Mouse (Mus musculus) MEL (cell line): ENCODE data around the gene Rbpjl. TPM values are rescaled to one million over a fixed set of nuclear protein-coding genes. Genes with fewer than 3 reads are reported as not detected.

ENCODE experiments used
- DNase-seq: peaks from one replicate; pipeline ENCODE4 v3.0.0; 2011; ENCODE audit warnings: low read depth, low spot score
- H3K27ac ChIP-seq: 2 replicates; pipeline ENCODE4 v1.5.1; 2012; ENCODE audit warnings: low read depth, mild to moderate bottlenecking, control low read depth, low read length, moderate library complexity; ENCODE audit not compliant: control insufficient read depth
- H3K27me3 ChIP-seq, 2 experiments: fragments of 150-350 bp in 1 of 2; sonication (generic) in 1 of 2; 2 replicates each; pipeline ENCODE4 v1.6.1; 2012; ENCODE audit warnings: low read length in 2 of 2, mild to moderate bottlenecking in 2 of 2, improper control_type of control experiment in 1 of 2, moderate library complexity in 1 of 2; ENCODE audit not compliant: insufficient read depth in 2 of 2, control insufficient read depth in 1 of 2
- H3K36me3 ChIP-seq, 2 experiments: 2 replicates each; pipeline ENCODE4 v1.6.1; 2012 to 2014; ENCODE audit warnings: low read length in 2 of 2, improper control_type of control experiment in 1 of 2, inconsistent platforms in 1 of 2, mild to moderate bottlenecking in 1 of 2; ENCODE audit not compliant: insufficient read depth in 2 of 2, control insufficient read depth in 1 of 2
- H3K4me1 ChIP-seq, 2 experiments: fragments of 150-350 bp in 1 of 2; sonication (generic) in 1 of 2; 2 replicates each; pipeline ENCODE4 v1.6.1; 2012; ENCODE audit warnings: low read length in 2 of 2, improper control_type of control experiment in 1 of 2, mild to moderate bottlenecking in 1 of 2; ENCODE audit not compliant: insufficient read depth in 2 of 2, control insufficient read depth in 1 of 2
- H3K4me3 ChIP-seq, 2 experiments: fragments of 150-350 bp in 1 of 2; sonication (generic) in 1 of 2; 2 replicates each; pipeline ENCODE4 v1.5.1; 2012; ENCODE audit warnings: low read depth in 2 of 2, low read length in 2 of 2, mild to moderate bottlenecking in 2 of 2, moderate library complexity in 2 of 2, control low read depth in 1 of 2, improper control_type of control experiment in 1 of 2; ENCODE audit not compliant: control insufficient read depth in 1 of 2, insufficient read depth in 1 of 2
- H3K79me2 ChIP-seq: 2 replicates; pipeline ENCODE4 v1.6.1; 2012; ENCODE audit warnings: mild to moderate bottlenecking, low read length, moderate library complexity; ENCODE audit not compliant: control insufficient read depth, poor library complexity, insufficient read depth
- H3K9ac ChIP-seq: 2 replicates; pipeline ENCODE4 v1.6.1; 2012; ENCODE audit warnings: low read depth, mild to moderate bottlenecking, control low read depth, low read length, moderate library complexity; ENCODE audit not compliant: control insufficient read depth, poor library complexity, severe bottlenecking
- H3K9me3 ChIP-seq: fragments of 150-350 bp; sonication (generic); replicated peaks from 2 replicates; pipeline ENCODE4 v1.6.1; 2012; ENCODE audit warnings: mild to moderate bottlenecking, low read length, improper control_type of control experiment, moderate library complexity; ENCODE audit not compliant: insufficient read depth
- CHD1 ChIP-seq: IDR thresholded peaks from 2 replicates; pipeline ENCODE4 v1.6.1; 2012; ENCODE audit warnings: low read depth, mild to moderate bottlenecking, inconsistent platforms, low read length, improper control_type of control experiment
- CHD2 ChIP-seq: IDR thresholded peaks from 2 replicates; pipeline ENCODE4 v1.6.1; 2011; ENCODE audit warnings: low read length, improper control_type of control experiment
- CTCF ChIP-seq, 3 experiments: IDR thresholded peaks in 2 of 3; conservative IDR thresholded peaks in 1 of 3; 2 replicates each; pipeline ENCODE4 v1.5.1; 2011 to 2012; ENCODE audit warnings: low read length in 3 of 3, low read depth in 2 of 3, mild to moderate bottlenecking in 2 of 3, improper control_type of control experiment in 1 of 3, inconsistent platforms in 1 of 3, mixed read lengths in 1 of 3, moderate library complexity in 1 of 3; ENCODE audit not compliant: control insufficient read depth in 1 of 3, insufficient read depth in 1 of 3, poor library complexity in 1 of 3, severe bottlenecking in 1 of 3
- ELF1 ChIP-seq: IDR thresholded peaks from 2 replicates; pipeline ENCODE4 v1.6.1; 2014; ENCODE audit warnings: low read depth, mild to moderate bottlenecking, inconsistent platforms, low read length, improper control_type of control experiment, moderate library complexity
- ETS1 ChIP-seq: IDR thresholded peaks from 2 replicates; pipeline ENCODE4 v1.6.1; 2012; ENCODE audit warnings: low read depth, mild to moderate bottlenecking, inconsistent platforms, low read length, improper control_type of control experiment, moderate library complexity
- GABPA ChIP-seq: IDR thresholded peaks from 2 replicates; pipeline ENCODE4 v1.6.1; 2012; ENCODE audit warnings: low read depth, mild to moderate bottlenecking, inconsistent platforms, low read length, improper control_type of control experiment, moderate library complexity
- GATA1 ChIP-seq: IDR thresholded peaks from 2 replicates; pipeline ENCODE4 v1.6.1; 2011; ENCODE audit warnings: low read depth, low read length, improper control_type of control experiment
- HCFC1 ChIP-seq: IDR thresholded peaks from 2 replicates; pipeline ENCODE4 v1.6.1; 2012; ENCODE audit warnings: low read depth, mild to moderate bottlenecking, inconsistent platforms, low read length, improper control_type of control experiment, moderate library complexity
- JUND ChIP-seq: IDR thresholded peaks from 2 replicates; pipeline ENCODE4 v1.6.1; 2011; ENCODE audit warnings: low read depth, mild to moderate bottlenecking, improper control_type of control experiment, low read length
- KAT2A ChIP-seq: conservative IDR thresholded peaks from 2 replicates; pipeline ENCODE4 v1.6.1; 2012; ENCODE audit warnings: low read depth, low read length, improper control_type of control experiment, inconsistent platforms
- MAFK ChIP-seq: IDR thresholded peaks from 2 replicates; pipeline ENCODE4 v1.6.1; 2011; ENCODE audit warnings: low read depth, mild to moderate bottlenecking, low read length, improper control_type of control experiment, borderline replicate concordance
- MAX ChIP-seq: IDR thresholded peaks from 2 replicates; pipeline ENCODE4 v1.6.1; 2011; ENCODE audit warnings: low read length, improper control_type of control experiment
- MAZ ChIP-seq: IDR thresholded peaks from 2 replicates; pipeline ENCODE4 v1.6.1; 2012; ENCODE audit warnings: low read depth, mild to moderate bottlenecking, inconsistent platforms, low read length, improper control_type of control experiment
- MXI1 ChIP-seq: IDR thresholded peaks from 2 replicates; pipeline ENCODE4 v1.6.1; 2011; ENCODE audit warnings: mild to moderate bottlenecking, low read depth, low read length, improper control_type of control experiment
- MYC ChIP-seq: IDR thresholded peaks from 2 replicates; pipeline ENCODE4 v1.6.1; 2011; ENCODE audit warnings: low read depth, mild to moderate bottlenecking, low read length, improper control_type of control experiment, moderate library complexity
- POLR2A ChIP-seq, 2 experiments: IDR thresholded peaks; 2 replicates each; pipeline ENCODE4 v1.6.1; 2011 to 2012; ENCODE audit warnings: low read length in 2 of 2, mild to moderate bottlenecking in 2 of 2, control low read depth in 1 of 2, improper control_type of control experiment in 1 of 2, low read depth in 1 of 2, moderate library complexity in 1 of 2; ENCODE audit not compliant: control insufficient read depth in 1 of 2, insufficient read depth in 1 of 2, poor library complexity in 1 of 2
- TAL1 ChIP-seq: IDR thresholded peaks from 2 replicates; pipeline ENCODE4 v1.6.1; 2012; ENCODE audit warnings: mild to moderate bottlenecking, inconsistent platforms, low read length, moderate library complexity, mixed read lengths
- TBP ChIP-seq: IDR thresholded peaks from 2 replicates; pipeline ENCODE4 v1.8.0; 2011; ENCODE audit warnings: low read depth, low read length, improper control_type of control experiment
- UBTF ChIP-seq: IDR thresholded peaks from 2 replicates; pipeline ENCODE4 v1.6.1; 2012; ENCODE audit warnings: low read depth, mild to moderate bottlenecking, inconsistent platforms, low read length, improper control_type of control experiment, moderate library complexity, borderline replicate concordance; ENCODE audit not compliant: insufficient read depth
- USF2 ChIP-seq, 2 experiments: IDR thresholded peaks; 2 replicates each; pipeline ENCODE4 v1.6.1; 2011 to 2012; ENCODE audit warnings: improper control_type of control experiment in 2 of 2, low read length in 2 of 2, borderline replicate concordance in 1 of 2, inconsistent platforms in 1 of 2, low read depth in 1 of 2, mild to moderate bottlenecking in 1 of 2; ENCODE audit not compliant: insufficient read depth in 1 of 2
- ZKSCAN1 ChIP-seq: IDR thresholded peaks from 2 replicates; pipeline ENCODE4 v1.6.1; 2012; ENCODE audit warnings: low read depth, mild to moderate bottlenecking, inconsistent platforms, low read length, improper control_type of control experiment, moderate library complexity
- ZMIZ1 ChIP-seq: IDR thresholded peaks from 2 replicates; pipeline ENCODE4 v1.6.1; 2012; ENCODE audit warnings: low read depth, mild to moderate bottlenecking, inconsistent platforms, low read length, improper control_type of control experiment, moderate library complexity
- polyA plus RNA-seq, 2 experiments: library from polyadenylated mRNA; stranded (reverse) in 1 of 2; unstranded in 1 of 2; fragments of >175 nt in 1 of 2; fragments of >200 nt in 1 of 2; gene quantifications; 2 replicates each; pipeline versions ENCODE4 v1.2.1 to v1.2.4; 2012; ENCODE audit warnings: low replicate concordance in 2 of 2, low read depth in 1 of 2; ENCODE audit not compliant: insufficient read length in 2 of 2, insufficient read depth in 1 of 2, missing spikeins in 1 of 2
- total RNA-seq: library from RNA; depleted of rRNA; stranded (reverse); fragments of 300-350 nt; gene quantifications from 2 replicates; pipeline ENCODE4 v1.2.3, GENCODE M21; 2012

Rbpjl gene
- total and polyA plus RNA-seq, 3 experiments: 0.07 TPM; not detected in 2

DNA sequence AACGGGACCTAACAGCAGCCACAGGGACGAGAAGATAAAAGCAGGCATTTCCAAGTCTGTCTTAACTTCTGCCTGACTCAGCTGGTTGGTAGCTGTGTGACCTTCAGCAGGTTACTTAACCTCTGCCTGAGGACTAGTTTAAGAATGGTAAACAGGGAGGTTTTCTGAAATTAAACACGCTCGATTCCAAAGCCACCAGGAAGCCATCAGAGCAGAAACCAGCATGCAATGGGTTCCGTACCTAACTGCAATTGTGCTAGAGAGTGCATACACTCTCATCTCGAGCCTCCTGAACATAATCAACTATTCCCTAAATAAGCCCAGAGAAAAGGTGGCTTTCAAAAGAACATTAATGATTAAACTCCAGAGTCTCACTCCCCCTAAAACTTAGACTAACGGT lies 38.8 kb downstream of the Rbpjl start:
- no peak overlapping the region for H3K27ac ChIP-seq
- H3K36me3 ChIP-seq: no peaks in the 10 kb centered on the region
- no peak overlapping the region for H3K4me3 ChIP-seq
- no peaks in the 10 kb centered on the region for H3K4me1 ChIP-seq
- no peaks in the 10 kb centered on the region for H3K79me2 ChIP-seq
- TF ChIP-seq KAT2A (no peak), POLR2A (IDR thresholded peaks at IDR 0.05; ENCODE audit: control insufficient read depth in 1 of 2, insufficient read depth in 1 of 2, low read depth in 1 of 2, low read length in 2 of 2, poor library complexity in 1 of 2) (no peak), CHD1 (no peak), ELF1 (no peak)
- no peak for DNase-seq
- H3K9me3 ChIP-seq: no peaks in the 10 kb centered on the region
- H3K9ac ChIP-seq: no peak overlapping the region
- H3K27me3 ChIP-seq: peaks cover 11 to 22% of the 10 kb centered on the region in 2 experiments

- Histone ChIP-seq H3K4me1 (no peaks in the 10 kb centered on the region), H3K9ac (no peak overlapping the region), H3K36me3 (no peaks in the 10 kb centered on the region), H3K79me2 (no peaks in the 10 kb centered on the region), H3K9me3 (no peaks in the 10 kb centered on the region), H3K4me3 (no peak overlapping the region), H3K27me3 (peaks cover 11 to 23% of the 10 kb centered on the region in 2 experiments), H3K27ac (no peak overlapping the region)
- no peak for TF ChIP-seq MYC
- no peak for TF ChIP-seq MAFK
- TF ChIP-seq MAX: no peak
- TF ChIP-seq HCFC1: no peak
- TF ChIP-seq MXI1: no peak
- no peak for TF ChIP-seq JUND
- TF ChIP-seq MAZ: no peak
- no peak for TF ChIP-seq ETS1
- TF ChIP-seq GABPA: no peak
- no peak for TF ChIP-seq ZMIZ1
- no peak for TF ChIP-seq TBP
- no peak for TF ChIP-seq POLR2A (IDR thresholded peaks at IDR 0.05; ENCODE audit: control insufficient read depth in 1 of 2, insufficient read depth in 1 of 2, low read depth in 1 of 2, low read length in 2 of 2, poor library complexity in 1 of 2)
- TF ChIP-seq USF2 (IDR thresholded peaks at IDR 0.05; ENCODE audit: borderline replicate concordance in 1 of 2, insufficient read depth in 1 of 2, low read depth in 1 of 2, low read length in 2 of 2): no peak
- no peak for TF ChIP-seq GATA1
- TF ChIP-seq CHD1: no peak
- TF ChIP-seq TAL1: no peak
- TF ChIP-seq CTCF (IDR thresholded peaks at IDR 0.05 in 2 of 3, conservative IDR thresholded peaks at IDR 0.05 in 1 of 3; ENCODE audit: control insufficient read depth in 1 of 3, insufficient read depth in 1 of 3, low read depth in 2 of 3, low read length in 3 of 3, poor library complexity in 1 of 3, severe bottlenecking in 1 of 3): no peak
- no peak for TF ChIP-seq ZKSCAN1
- no peak for TF ChIP-seq UBTF
- TF ChIP-seq CHD2: no peak
- DNase-seq: no peak
Observed at GRCm38 (mm10) chr2:164442315-164443050, 39.5 kb downstream of the Rbpjl start.
